Mouse (Mus musculus) limb, embryonic 14.5 days (tissue): Measurements from ENCODE around the gene Ndufs5. TPM values are rescaled to one million over a fixed set of nuclear protein-coding genes. Genes with fewer than 3 reads are reported as not detected.

Source experiments
- ATAC-seq: fragments of 200-750 bp; cut with Nextera tagmentation; 2 replicates; pipeline ENCODE4 v1.8.0; 2017; ENCODE audit warnings: low read depth, moderate number of reproducible peaks, moderate TSS enrichment; ENCODE audit not compliant: low FRiP score
- DNase-seq: peaks from one replicate; pipeline ENCODE4 v3.0.0-alpha.2; 2015; ENCODE audit warnings: low spot score
- H3K27ac ChIP-seq: fragments of 300-500 bp; sonication (generic); replicated peaks from 2 replicates; pipeline ENCODE4 v1.5.1; 2014; ENCODE audit warnings: low read depth, mild to moderate bottlenecking, low read length, moderate library complexity, mixed read lengths
- H3K27me3 ChIP-seq: fragments of 300-500 bp; sonication (generic); 2 replicates; pipeline ENCODE4 v1.6.1; 2014; ENCODE audit warnings: low read length, mixed read lengths; ENCODE audit not compliant: control insufficient read depth, insufficient read depth
- H3K36me3 ChIP-seq: fragments of 300-500 bp; sonication (generic); 2 replicates; pipeline ENCODE4 v1.6.1; 2014; ENCODE audit warnings: mild to moderate bottlenecking, low read length, moderate library complexity, mixed read lengths; ENCODE audit not compliant: control insufficient read depth, insufficient read depth
- H3K4me1 ChIP-seq: fragments of 300-500 bp; sonication (generic); 2 replicates; pipeline ENCODE4 v1.6.1; 2014; ENCODE audit warnings: antibody characterized with exemption, low read length, mixed read lengths; ENCODE audit not compliant: control insufficient read depth, insufficient read depth
- H3K4me2 ChIP-seq: fragments of 300-500 bp; sonication (generic); replicated peaks from 2 replicates; pipeline ENCODE4 v1.6.1; 2014; ENCODE audit warnings: low read depth, mild to moderate bottlenecking, low read length, moderate library complexity; ENCODE audit not compliant: severe bottlenecking
- H3K4me3 ChIP-seq: fragments of 300-500 bp; sonication (generic); replicated peaks from 2 replicates; pipeline ENCODE4 v1.5.1; 2014; ENCODE audit warnings: low read length
- H3K9ac ChIP-seq: fragments of 300-500 bp; sonication (generic); 2 replicates; pipeline ENCODE4 v1.6.1; 2014; ENCODE audit warnings: mild to moderate bottlenecking, low read depth, low read length, moderate library complexity; ENCODE audit not compliant: severe bottlenecking
- H3K9me3 ChIP-seq: fragments of 300-500 bp; sonication (generic); 2 replicates; pipeline ENCODE4 v1.6.1; 2016; ENCODE audit warnings: low read length; ENCODE audit not compliant: control insufficient read depth
- POLR2A ChIP-seq: fragments of 200-500 bp; IDR thresholded peaks from 2 replicates; pipeline ENCODE4 v1.8.0; 2012; ENCODE audit warnings: inconsistent platforms, mild to moderate bottlenecking, moderate library complexity, borderline replicate concordance; ENCODE audit not compliant: insufficient read depth, insufficient read length; ENCODE audit errors: extremely low read depth
- WGBS: fragments of 180-500 bp; shearing (Covaris S2); extraction: QIAGEN DNeasy Blood & Tissue Kit; methylation state at CpG from one replicate; pipeline ENCODE4 v1.1.7; 2014; 5-methylcytosine and 5-hydroxymethylcytosine counted together
- polyA plus RNA-seq, 2 experiments: library from polyadenylated mRNA; depleted of rRNA in 1 of 2; stranded (reverse) in 1 of 2; unstranded in 1 of 2; fragments of >200 nt; fragmentation: Nextera tagmentation in 1 of 2; extraction: Ambion mirVana in 1 of 2; gene quantifications; 2 replicates each; pipeline versions ENCODE4 v1.2.1 to v1.2.3; 2012 to 2014

Gene Ndufs5
- polyA plus RNA-seq, 2 experiments, result 253 to 353 TPM

- Histone ChIP-seq H3K27ac (no peak overlapping the region), H3K9ac (no peak overlapping the region), H3K36me3 (peaks cover 29% of the 10 kb centered on the region), H3K27me3 (no peaks in the 10 kb centered on the region), H3K9me3 (no peaks in the 10 kb centered on the region), H3K4me2 (no peak overlapping the region), H3K4me3 (no peak overlapping the region), H3K4me1 (no peaks in the 10 kb centered on the region)
- DNase-seq (no peak), ATAC-seq (no peak)
- no peak for TF ChIP-seq POLR2A
- 91% methylated on average over 9 of the region's 9 CpGs for WGBS
These were observed 15.5 kb upstream of the Ndufs5 start for GRCm38 (mm10) chr4:123733532-123733931.

- no peak overlapping the region for H3K4me3 ChIP-seq
- H3K27me3 ChIP-seq, result no peaks in the 10 kb centered on the region
- H3K4me1 ChIP-seq, result no peaks in the 10 kb centered on the region
- no peak overlapping the region for H3K4me2 ChIP-seq
- 92% methylated on average over 2 of the region's 2 CpGs for WGBS
- H3K9me3 ChIP-seq, result no peaks in the 10 kb centered on the region
- no peak overlapping the region for H3K27ac ChIP-seq
- no peak for TF ChIP-seq POLR2A
- DNase-seq (no peak), ATAC-seq (no peak)
- H3K9ac ChIP-seq, result no peak overlapping the region
- H3K36me3 ChIP-seq, result peaks cover 22% of the 10 kb centered on the region
These were observed 14.9 kb upstream of the Ndufs5 start for GRCm38 (mm10) chr4:123732921-123733320.

GRCm38 (mm10) chr4:123732163-123732910 is 14.3 kb upstream of the Ndufs5 start:
- Histone ChIP-seq H3K9me3 (no peaks in the 10 kb centered on the region), H3K27ac (no peak overlapping the region), H3K4me1 (no peaks in the 10 kb centered on the region), H3K36me3 (peaks cover 19% of the 10 kb centered on the region), H3K4me2 (no peak overlapping the region), H3K4me3 (no peak overlapping the region), H3K27me3 (no peaks in the 10 kb centered on the region), H3K9ac (no peak overlapping the region)
- whole genome bisulfite sequencing, result 90% methylated on average over 4 of the region's 4 CpGs
- TF ChIP-seq POLR2A, result no peak
- DNase-seq (no peak), ATAC-seq (no peak)

- TF ChIP-seq POLR2A, result no peak
- H3K9me3 ChIP-seq, result no peaks in the 10 kb centered on the region
- H3K27ac ChIP-seq, result no peak overlapping the region
- peaks cover 4% of the 10 kb centered on the region; the same call in 1 of the 2 replicates for H3K4me1 ChIP-seq
- ATAC-seq (no peak), DNase-seq (no peak)
- H3K27me3 ChIP-seq, result no peaks in the 10 kb centered on the region
- no peaks in the 10 kb centered on the region for H3K36me3 ChIP-seq
- WGBS, result 87% methylated on average over 4 of the region's 4 CpGs
- no peak overlapping the region for H3K9ac ChIP-seq
- H3K4me3 ChIP-seq, result no peak overlapping the region
- no peak overlapping the region for H3K4me2 ChIP-seq
These were observed 3.8 kb upstream of the Ndufs5 start for GRCm38 (mm10) chr4:123721761-123722160.

DNA sequence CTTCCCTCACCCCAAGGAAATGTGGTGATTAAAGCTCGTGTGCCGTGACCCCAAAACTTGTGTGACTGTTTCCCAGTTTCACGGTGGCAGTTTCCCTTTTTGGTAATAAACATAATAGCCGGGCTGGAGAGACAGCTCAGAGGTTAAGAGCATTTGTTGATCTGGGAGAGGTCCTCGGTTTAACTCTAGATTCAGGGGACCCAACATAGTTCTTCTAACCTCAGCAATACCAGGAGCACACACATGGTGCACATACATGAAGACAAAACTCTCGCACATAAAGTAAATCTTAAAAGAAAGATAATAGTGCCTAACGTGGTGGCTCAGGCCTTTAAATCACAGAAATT is 405 bp upstream of the Ndufs5 start:
- TF ChIP-seq POLR2A, result no peak
- Histone ChIP-seq H3K9me3 (no peaks in the 10 kb centered on the region), H3K4me2 (peak overlapping the region; percentile 72), H3K27ac (no peak overlapping the region; the same call in 1 of the 2 replicates), H3K27me3 (no peaks in the 10 kb centered on the region), H3K4me1 (peaks cover 4% of the 10 kb centered on the region; the same call in 1 of the 2 replicates), H3K9ac (peak overlapping the region; percentile 89), H3K4me3 (peak overlapping the region; percentile 72), H3K36me3 (peaks cover 19% of the 10 kb centered on the region)
- DNase-seq (no peak), ATAC-seq (no peak)
- WGBS, result 20% methylated on average over 7 of the region's 7 CpGs
